In genomic region chr4:58911831-58912628, GRCm38 (mm10) we compare ENCODE assay signal across 8 mouse cellular contexts. TPM values are rescaled to one million over a fixed set of nuclear protein-coding genes. Genes with fewer than 3 reads are reported as not detected.
DNase-seq lines count a peak whose midpoint lies in the region; ATAC-seq and TF ChIP-seq lines count a peak whose summit lies in the region.

No protein-coding gene starts in this region.

- peak overlapping the region; percentile 93 for H3K4me3 ChIP-seq in hindbrain, postnatal 0 days (ENCODE audit: low read length)
- H3K4me3 ChIP-seq in limb, embryonic 10.5 days, result peak overlapping the region; percentile 91
- H3K4me3 ChIP-seq in midbrain, embryonic 10.5 days, result peak overlapping the region; percentile 95

- H3K4me2 ChIP-seq in hindbrain, postnatal 0 days (ENCODE audit: low read depth, low read length), result peak overlapping the region; percentile 83

- H3K4me1 ChIP-seq in hindbrain, postnatal 0 days (ENCODE audit: insufficient read depth, low read length), result no peaks in the 10 kb centered on the region; the same call in 1 of the 2 replicates
- H3K4me1 ChIP-seq in limb, embryonic 10.5 days, result peaks cover 16% of the 10 kb centered on the region
- peaks cover 19% of the 10 kb centered on the region for H3K4me1 ChIP-seq in midbrain, embryonic 10.5 days

- H3K27ac ChIP-seq in hindbrain, postnatal 0 days, result peak overlapping the region; percentile 99
- H3K27ac ChIP-seq in limb, embryonic 10.5 days, result peak overlapping the region; percentile 99
- H3K27ac ChIP-seq in midbrain, embryonic 10.5 days (replicated peaks), result peak overlapping the region; percentile 99

- peak overlapping the region; percentile 98 for H3K9ac ChIP-seq in hindbrain, postnatal 0 days (replicated peaks; ENCODE audit: low read length)

- DNase-seq in embryo, embryonic 10 days (ENCODE audit: low spot score), result peak; percentile 63
- no peak for DNase-seq in embryo, embryonic 9.5 days (ENCODE audit: extremely low spot score)
- peak; percentile 27 to 71 for DNase-seq in cerebellum, postnatal 4 days (ENCODE audit: low spot score in 2 of 2)
- DNase-seq in gastrocnemius, adult 8-10 months (ENCODE audit: low spot score in 2 of 2), result peak; percentile 51 to 72
- DNase-seq in hindbrain, postnatal 0 days (ENCODE audit: low spot score), result peak; percentile 80
- DNase-seq in limb, embryonic 10.5 days (ENCODE audit: low spot score), result peak; percentile 88
- peak; percentile 86 for DNase-seq in midbrain, embryonic 10.5 days (ENCODE audit: low spot score)
- DNase-seq in right cerebral cortex, postnatal 25 days, result peak; percentile 75

- no peak for TF ChIP-seq CTCF in hindbrain, postnatal 0 days (IDR thresholded peaks at IDR 0.05; ENCODE audit: low read depth)

- H3K27me3 ChIP-seq in hindbrain, postnatal 0 days (ENCODE audit: insufficient read depth, low read length), result no peaks in the 10 kb centered on the region
- H3K27me3 ChIP-seq in limb, embryonic 10.5 days (ENCODE audit: low read depth, poor library complexity, severe bottlenecking), result no peaks in the 10 kb centered on the region
- H3K27me3 ChIP-seq in midbrain, embryonic 10.5 days (ENCODE audit: low read depth, poor library complexity, severe bottlenecking), result peaks cover 15% of the 10 kb centered on the region

- no peaks in the 10 kb centered on the region for H3K9me3 ChIP-seq in hindbrain, postnatal 0 days (ENCODE audit: low read length)
- H3K9me3 ChIP-seq in limb, embryonic 10.5 days (replicated peaks), result no peaks in the 10 kb centered on the region
- H3K9me3 ChIP-seq in midbrain, embryonic 10.5 days (replicated peaks), result no peaks in the 10 kb centered on the region

- WGBS in hindbrain, postnatal 0 days, result under 1% methylated on average over 89 of the region's 126 CpGs
- under 1% methylated on average over 116 of the region's 126 CpGs for WGBS in limb, embryonic 10.5 days
- WGBS in midbrain, embryonic 10.5 days, result under 1% methylated on average over 124 of the region's 126 CpGs

- peak; percentile 84 for ATAC-seq in hindbrain, postnatal 0 days

- H3K36me3 ChIP-seq in hindbrain, postnatal 0 days (ENCODE audit: insufficient read depth, low read length), result no peaks in the 10 kb centered on the region
- H3K36me3 ChIP-seq in limb, embryonic 10.5 days, result no peaks in the 10 kb centered on the region
- no peaks in the 10 kb centered on the region for H3K36me3 ChIP-seq in midbrain, embryonic 10.5 days

RNA-seq across cellular contexts. Expression of gene Ecpas, which starts 0.5 kb away (rescaled TPM):
- total RNA-seq in gastrocnemius, adult 8-10 months (2022), result 100 to 1,000 TPM; 255 to 341 (median 297) TPM
- 53.0 and 55.8 TPM in 2 replicates for total RNA-seq in hindbrain, postnatal 0 days (2014; rRNA removed)
- polyA plus RNA-seq in hindbrain, postnatal 0 days (2015; fragmentation: Nextera tagmentation; extraction: Ambion mirVana), result 33.5 and 36.6 TPM in 2 replicates
- polyA plus RNA-seq in limb, embryonic 10.5 days (2016; fragmentation: Nextera tagmentation; extraction: Ambion mirVana), result 36.6 and 38.8 TPM in 2 replicates
- 30.4 and 33.2 TPM in 2 replicates for polyA plus RNA-seq in midbrain, embryonic 10.5 days (2016; fragmentation: Nextera tagmentation; extraction: Ambion mirVana)

RNA-seq across cellular contexts. Expression of gene Zkscan16, which starts 31.4 kb away (rescaled TPM):
- total RNA-seq in gastrocnemius, adult 8-10 months (2022), result under 1 TPM in 3 of 4 experiments, not detected in 1; 0.10 to 0.24 (median 0.16) TPM
- 4.1 and 4.2 TPM in 2 replicates for total RNA-seq in hindbrain, postnatal 0 days (2014; rRNA removed)
- polyA plus RNA-seq in hindbrain, postnatal 0 days (2015; fragmentation: Nextera tagmentation; extraction: Ambion mirVana), result 1.8 and 2.3 TPM in 2 replicates
- 1.0 and 1.1 TPM in 2 replicates for polyA plus RNA-seq in limb, embryonic 10.5 days (2016; fragmentation: Nextera tagmentation; extraction: Ambion mirVana)
- polyA plus RNA-seq in midbrain, embryonic 10.5 days (2016; fragmentation: Nextera tagmentation; extraction: Ambion mirVana), result 0.67 and 1.1 TPM in 2 replicates
